Mouse (Mus musculus): ENCODE data around the gene Dop1a. TPM values are rescaled to one million over a fixed set of nuclear protein-coding genes. Genes with fewer than 3 reads are reported as not detected.

The Dop1a gene
- polyA plus RNA-seq, 1 experiment from 2014 or later = 4.9 TPM

GRCm38 (mm10) chr9:86514798-86515197 is 47.8 kb downstream of the Dop1a start:
- peaks cover 46% of the 10 kb centered on the region for H3K36me3 ChIP-seq (replicated peaks; ENCODE audit: insufficient read depth, low read length)
- no peak for DNase-seq
- no peak overlapping the region for H3K4me3 ChIP-seq (ENCODE audit: low read depth, low read length)
- H3K4me1 ChIP-seq (ENCODE audit: insufficient read depth) = no peaks in the 10 kb centered on the region
- no peaks in the 10 kb centered on the region for H3K9me3 ChIP-seq (ENCODE audit: low read length)
- H3K27me3 ChIP-seq (ENCODE audit: insufficient read depth, low read length) = no peaks in the 10 kb centered on the region
- no peak overlapping the region for H3K27ac ChIP-seq (ENCODE audit: low read depth)
- no peak overlapping the region for H3K4me2 ChIP-seq (ENCODE audit: low read depth, low read length)
- WGBS (ENCODE audit: insufficient replicate concordance) = 90% methylated on average over 4 of the region's 4 CpGs
- H3K9ac ChIP-seq (replicated peaks) = no peak overlapping the region
- ATAC-seq = no peak
- no peak for TF ChIP-seq CTCF (IDR thresholded peaks at IDR 0.05; ENCODE audit: low read depth)

- H3K27ac ChIP-seq (ENCODE audit: low read depth) = no peak overlapping the region
- peaks cover 26% of the 10 kb centered on the region for H3K36me3 ChIP-seq (replicated peaks; ENCODE audit: insufficient read depth, low read length)
- DNase-seq (no peak), ATAC-seq (no peak)
- no peak overlapping the region for H3K4me2 ChIP-seq (ENCODE audit: low read depth, low read length)
- TF ChIP-seq EP300 (IDR thresholded peaks at IDR 0.05; ENCODE audit: low read depth) = no peak
- no peak for TF ChIP-seq CTCF (IDR thresholded peaks at IDR 0.05; ENCODE audit: low read depth)
- no peaks in the 10 kb centered on the region for H3K4me1 ChIP-seq (ENCODE audit: insufficient read depth)
- no peaks in the 10 kb centered on the region for H3K27me3 ChIP-seq (ENCODE audit: insufficient read depth, low read length)
- H3K9ac ChIP-seq (replicated peaks) = no peak overlapping the region
- H3K9me3 ChIP-seq (ENCODE audit: low read length) = no peaks in the 10 kb centered on the region
- no peak overlapping the region for H3K4me3 ChIP-seq (ENCODE audit: low read depth, low read length)
Observed at GRCm38 (mm10) chr9:86522335-86522734, 55.4 kb downstream of the Dop1a start.

- Histone ChIP-seq H3K9me3 (ENCODE audit: low read length) (no peaks in the 10 kb centered on the region), H3K9ac (replicated peaks) (no peak overlapping the region), H3K4me1 (ENCODE audit: insufficient read depth) (no peaks in the 10 kb centered on the region), H3K36me3 (replicated peaks; ENCODE audit: insufficient read depth, low read length) (peaks cover 21% of the 10 kb centered on the region), H3K4me2 (ENCODE audit: low read depth, low read length) (no peak overlapping the region), H3K4me3 (ENCODE audit: low read depth, low read length) (no peak overlapping the region), H3K27me3 (ENCODE audit: insufficient read depth, low read length) (no peaks in the 10 kb centered on the region), H3K27ac (ENCODE audit: low read depth) (no peak overlapping the region)
- DNase-seq (no peak), ATAC-seq (no peak)
- 55% methylated on average over 2 of the region's 2 CpGs for WGBS (ENCODE audit: insufficient replicate concordance)
- TF ChIP-seq EP300 (IDR thresholded peaks at IDR 0.05; ENCODE audit: low read depth) (no peak), CTCF (IDR thresholded peaks at IDR 0.05; ENCODE audit: low read depth) (no peak)
Observed at GRCm38 (mm10) chr9:86525600-86525999, 58.6 kb downstream of the Dop1a start.

- peaks cover 18% of the 10 kb centered on the region for H3K36me3 ChIP-seq (replicated peaks; ENCODE audit: insufficient read depth, low read length)
- H3K4me1 ChIP-seq (ENCODE audit: insufficient read depth) = no peaks in the 10 kb centered on the region
- no peak for TF ChIP-seq EP300 (IDR thresholded peaks at IDR 0.05; ENCODE audit: low read depth)
- TF ChIP-seq CTCF (IDR thresholded peaks at IDR 0.05; ENCODE audit: low read depth) = no peak
- DNase-seq = no peak
- H3K9ac ChIP-seq (replicated peaks) = no peak overlapping the region
- H3K27ac ChIP-seq (ENCODE audit: low read depth) = no peak overlapping the region
- H3K4me3 ChIP-seq (ENCODE audit: low read depth, low read length) = no peak overlapping the region
- H3K9me3 ChIP-seq (ENCODE audit: low read length) = no peaks in the 10 kb centered on the region
- WGBS (ENCODE audit: insufficient replicate concordance) = 66% methylated on average over 5 of the region's 5 CpGs
- H3K4me2 ChIP-seq (ENCODE audit: low read depth, low read length) = no peak overlapping the region
- ATAC-seq = no peak
- no peaks in the 10 kb centered on the region for H3K27me3 ChIP-seq (ENCODE audit: insufficient read depth, low read length)
Observed at GRCm38 (mm10) chr9:86534071-86534470, 67.1 kb downstream of the Dop1a start.

GRCm38 (mm10) chr9:86543451-86543850 is 76.5 kb downstream of the Dop1a start:
- no peak overlapping the region for H3K27ac ChIP-seq (ENCODE audit: low read depth)
- TF ChIP-seq CTCF (IDR thresholded peaks at IDR 0.05; ENCODE audit: low read depth) (no peak), EP300 (IDR thresholded peaks at IDR 0.05; ENCODE audit: low read depth) (no peak)
- 92% methylated on average over 3 of the region's 3 CpGs for WGBS (ENCODE audit: insufficient replicate concordance)
- DNase-seq (no peak), ATAC-seq (no peak)
- no peak overlapping the region for H3K9ac ChIP-seq (replicated peaks)
- H3K27me3 ChIP-seq (ENCODE audit: insufficient read depth, low read length) = no peaks in the 10 kb centered on the region
- H3K36me3 ChIP-seq (replicated peaks; ENCODE audit: insufficient read depth, low read length) = peaks cover 20% of the 10 kb centered on the region
- 0 out of 2 replicates have a peak, but pooled peaks cover 2% of the 10 kb centered on the region for H3K4me1 ChIP-seq (ENCODE audit: insufficient read depth)
- H3K4me2 ChIP-seq (ENCODE audit: low read depth, low read length) = no peak overlapping the region
- no peak overlapping the region for H3K4me3 ChIP-seq (ENCODE audit: low read depth, low read length)
- H3K9me3 ChIP-seq (ENCODE audit: low read length) = no peaks in the 10 kb centered on the region

- peaks cover 24% of the 10 kb centered on the region for H3K36me3 ChIP-seq (replicated peaks; ENCODE audit: insufficient read depth, low read length)
- 52% methylated on average over 1 of the region's 1 CpGs for WGBS (ENCODE audit: insufficient replicate concordance)
- ATAC-seq = no peak
Observed at GRCm38 (mm10) chr9:86544559-86544958, 77.6 kb downstream of the Dop1a start.

GRCm38 (mm10) chr9:86549637-86550162 is 82.7 kb downstream of the Dop1a start:
- no peak overlapping the region for H3K27ac ChIP-seq (ENCODE audit: low read depth)
- no peaks in the 10 kb centered on the region for H3K4me1 ChIP-seq (ENCODE audit: insufficient read depth)
- peaks cover 35% of the 10 kb centered on the region for H3K36me3 ChIP-seq (replicated peaks; ENCODE audit: insufficient read depth, low read length)
- DNase-seq (no peak), ATAC-seq (peak; percentile 61)
- no peak overlapping the region for H3K9ac ChIP-seq (replicated peaks)
- WGBS (ENCODE audit: insufficient replicate concordance) = 70% methylated on average over 5 of the region's 5 CpGs
- H3K27me3 ChIP-seq (ENCODE audit: insufficient read depth, low read length) = no peaks in the 10 kb centered on the region
- H3K4me3 ChIP-seq (ENCODE audit: low read depth, low read length) = no peak overlapping the region
- no peak overlapping the region for H3K4me2 ChIP-seq (ENCODE audit: low read depth, low read length)
- no peaks in the 10 kb centered on the region for H3K9me3 ChIP-seq (ENCODE audit: low read length)
- TF ChIP-seq EP300 (IDR thresholded peaks at IDR 0.05; ENCODE audit: low read depth) = no peak
- no peak for TF ChIP-seq CTCF (IDR thresholded peaks at IDR 0.05; ENCODE audit: low read depth)

More at GRCm38 (mm10) chr9:86544559-86544958, 77.6 kb downstream of the Dop1a start:
- no peaks in the 10 kb centered on the region for H3K9me3 ChIP-seq (ENCODE audit: low read length)
- H3K27me3 ChIP-seq (ENCODE audit: insufficient read depth, low read length) = no peaks in the 10 kb centered on the region
- no peak overlapping the region for H3K4me3 ChIP-seq (ENCODE audit: low read depth, low read length)
- H3K4me1 ChIP-seq (ENCODE audit: insufficient read depth) = 0 out of 2 replicates have a peak, but pooled peaks cover 2% of the 10 kb centered on the region
- DNase-seq = no peak
- TF ChIP-seq EP300 (IDR thresholded peaks at IDR 0.05; ENCODE audit: low read depth) (no peak), CTCF (IDR thresholded peaks at IDR 0.05; ENCODE audit: low read depth) (no peak)
- no peak overlapping the region for H3K27ac ChIP-seq (ENCODE audit: low read depth)
- no peak overlapping the region for H3K9ac ChIP-seq (replicated peaks)
- no peak overlapping the region for H3K4me2 ChIP-seq (ENCODE audit: low read depth, low read length)
